Mouse (Mus musculus) midbrain, postnatal 0 days (tissue): ENCODE measurements around the gene Pik3r1. TPM values are rescaled to one million over a fixed set of nuclear protein-coding genes. Genes with fewer than 3 reads are reported as not detected.
A peak's percentile ranks its signal among the peaks of the same experiment; 100 is the strongest.

Experiments used
- ATAC-seq: fragments of 200-750 bp; cut with Nextera tagmentation; 2 replicates; pipeline ENCODE4 v1.8.0; 2017; ENCODE audit warnings: moderate number of reproducible peaks, mild to moderate bottlenecking, moderate TSS enrichment, moderate library complexity; ENCODE audit not compliant: low FRiP score
- DNase-seq: peaks from one replicate; pipeline ENCODE4 v3.0.0-alpha.2; 2015; ENCODE audit warnings: low spot score
- H3K27ac ChIP-seq: fragments of 300-500 bp; sonication (generic); 2 replicates; pipeline ENCODE4 v1.5.1; 2014; ENCODE audit warnings: low read depth, mild to moderate bottlenecking, low read length, mixed read lengths
- H3K27me3 ChIP-seq: fragments of 300-500 bp; sonication (generic); 2 replicates; pipeline ENCODE4 v1.6.1; 2014; ENCODE audit warnings: low read length, control low read depth, mixed read lengths; ENCODE audit not compliant: insufficient read depth
- H3K36me3 ChIP-seq: fragments of 300-500 bp; sonication (generic); 2 replicates; pipeline ENCODE4 v1.6.1; 2014; ENCODE audit warnings: low read length, control low read depth, mixed read lengths; ENCODE audit not compliant: insufficient read depth
- H3K4me1 ChIP-seq: fragments of 300-500 bp; sonication (generic); 2 replicates; pipeline ENCODE4 v1.6.1; 2014; ENCODE audit warnings: mild to moderate bottlenecking, control low read depth, antibody characterized with exemption, low read length, mixed read lengths; ENCODE audit not compliant: insufficient read depth
- H3K4me2 ChIP-seq: fragments of 300-500 bp; sonication (generic); 2 replicates; pipeline ENCODE4 v1.6.1; 2014; ENCODE audit warnings: low read depth, mild to moderate bottlenecking, low read length, mixed read lengths; ENCODE audit not compliant: poor library complexity, severe bottlenecking
- H3K4me3 ChIP-seq: fragments of 300-500 bp; sonication (generic); 2 replicates; pipeline ENCODE4 v1.5.1; 2014; ENCODE audit warnings: low read depth, mild to moderate bottlenecking, low read length, moderate library complexity
- H3K9ac ChIP-seq: fragments of 300-500 bp; sonication (generic); replicated peaks from 2 replicates; pipeline ENCODE4 v1.6.1; 2014; ENCODE audit warnings: mild to moderate bottlenecking, low read length, moderate library complexity, mixed read lengths; ENCODE audit not compliant: poor library complexity, severe bottlenecking
- H3K9me3 ChIP-seq: fragments of 300-500 bp; sonication (generic); 2 replicates; pipeline ENCODE4 v1.6.1; 2016; ENCODE audit warnings: low read length, control low read depth
- CTCF ChIP-seq: IDR thresholded peaks from 2 replicates; pipeline ENCODE4 v1.5.1; 2016; ENCODE audit warnings: antibody characterized with exemption, mild to moderate bottlenecking
- WGBS: fragments of 180-500 bp; shearing (Covaris S2); extraction: QIAGEN DNeasy Blood & Tissue Kit; methylation state at CpG from one replicate; pipeline ENCODE4 v1.1.7; 2014; 5-methylcytosine and 5-hydroxymethylcytosine counted together
- polyA plus RNA-seq: library from polyadenylated mRNA; unstranded; fragments of >200 nt; fragmentation: Nextera tagmentation; extraction: Ambion mirVana; gene quantifications from 2 replicates; pipeline ENCODE4 v1.2.1, GENCODE M21; 2015
- total RNA-seq: library from RNA; depleted of rRNA; stranded (reverse); fragments of >200 nt; gene quantifications from 2 replicates; pipeline ENCODE4 v1.2.3, GENCODE M21; 2014

Gene Pik3r1
- total and polyA plus RNA-seq, 2 experiments from 2014 or later: 54.4 to 99.2 TPM

DNA sequence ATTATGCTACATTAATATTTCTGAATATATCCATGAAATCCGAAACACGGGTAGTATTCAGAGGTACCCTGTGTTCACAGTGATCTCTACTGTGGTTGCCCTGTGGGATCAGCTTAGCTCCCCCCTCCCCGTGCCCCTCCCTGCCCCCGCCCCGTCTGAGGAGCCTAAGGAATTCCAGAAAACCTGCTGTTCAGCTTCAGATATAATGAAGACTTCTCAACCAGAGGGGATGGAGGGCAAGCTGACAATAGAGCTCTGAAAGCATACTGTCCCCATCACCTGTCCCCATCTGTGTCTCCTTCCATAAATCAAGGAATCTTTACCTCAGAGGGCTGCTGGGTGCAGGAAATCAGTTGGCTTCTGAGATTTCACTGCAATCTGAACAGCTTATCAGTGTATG, 70.6 kb downstream of the Pik3r1 start:
- Histone ChIP-seq H3K9me3 (no peaks in the 10 kb centered on the region), H3K27me3 (no peaks in the 10 kb centered on the region), H3K4me2 (no peak overlapping the region), H3K36me3 (no peaks in the 10 kb centered on the region; the same call in 1 of the 2 replicates), H3K9ac (no peak overlapping the region), H3K27ac (no peak overlapping the region), H3K4me3 (no peak overlapping the region), H3K4me1 (peaks cover 11% of the 10 kb centered on the region; the same call in 1 of the 2 replicates)
- DNase-seq (no peak), ATAC-seq (no peak)
- whole genome bisulfite sequencing: 46% methylated on average over 5 of the region's 5 CpGs
- no peak for TF ChIP-seq CTCF

DNA sequence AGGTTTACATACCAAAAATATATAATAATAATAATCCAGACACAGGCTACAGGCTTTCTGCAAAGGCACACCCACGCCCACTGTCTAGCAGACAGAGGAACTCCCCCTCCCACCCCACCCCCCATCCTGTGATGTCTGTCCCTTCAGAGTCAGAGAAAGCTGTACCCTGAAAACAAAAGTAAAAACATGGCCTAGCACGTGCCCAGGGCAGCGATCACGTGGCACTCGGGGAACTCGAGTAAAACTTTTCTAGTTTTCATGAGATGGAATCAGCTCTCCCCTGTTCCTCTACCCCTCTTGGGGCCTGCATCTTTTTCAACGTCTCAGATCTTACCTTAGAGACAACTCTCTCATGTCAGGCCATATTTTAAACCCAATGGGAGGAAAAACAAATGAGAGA, 71.2 kb downstream of the Pik3r1 start:
- Histone ChIP-seq H3K9ac (no peak overlapping the region), H3K36me3 (no peaks in the 10 kb centered on the region; the same call in 1 of the 2 replicates), H3K4me2 (no peak overlapping the region), H3K27me3 (no peaks in the 10 kb centered on the region), H3K9me3 (no peaks in the 10 kb centered on the region), H3K27ac (no peak overlapping the region), H3K4me3 (no peak overlapping the region), H3K4me1 (peaks cover 11% of the 10 kb centered on the region; the same call in 1 of the 2 replicates)
- 69% methylated on average over 7 of the region's 7 CpGs for WGBS
- DNase-seq: no peak
- ATAC-seq: no peak
- TF ChIP-seq CTCF: no peak

DNA sequence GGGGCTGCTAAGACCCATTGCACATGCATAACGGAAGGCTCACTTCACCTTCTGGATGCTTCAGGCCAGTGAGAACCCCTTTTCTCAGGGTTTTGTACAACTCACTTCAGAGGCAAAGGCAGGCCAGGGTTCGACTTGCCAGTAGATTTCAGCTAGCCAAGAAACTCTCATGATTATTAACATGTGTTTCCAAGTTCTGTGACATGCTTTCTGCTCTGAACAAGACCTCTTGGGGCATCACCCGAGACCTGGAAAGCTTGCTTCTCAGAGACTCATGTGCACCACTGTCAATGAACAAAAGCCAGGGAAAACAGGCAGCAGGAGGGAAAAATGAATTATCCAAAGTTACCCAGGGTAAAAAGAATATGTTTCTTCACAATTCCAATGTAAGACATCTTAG, 71.7 kb downstream of the Pik3r1 start:
- DNase-seq: no peak
- no peak overlapping the region for H3K4me2 ChIP-seq
- no peaks in the 10 kb centered on the region; the same call in 1 of the 2 replicates for H3K36me3 ChIP-seq
- H3K4me3 ChIP-seq: no peak overlapping the region
- no peak overlapping the region for H3K9ac ChIP-seq
- TF ChIP-seq CTCF: no peak
- ATAC-seq: no peak
- WGBS: 55% methylated on average over 3 of the region's 3 CpGs
- no peaks in the 10 kb centered on the region for H3K9me3 ChIP-seq
- H3K4me1 ChIP-seq: peaks cover 14% of the 10 kb centered on the region; the same call in 1 of the 2 replicates
- H3K27ac ChIP-seq: no peak overlapping the region
- no peaks in the 10 kb centered on the region for H3K27me3 ChIP-seq

DNA sequence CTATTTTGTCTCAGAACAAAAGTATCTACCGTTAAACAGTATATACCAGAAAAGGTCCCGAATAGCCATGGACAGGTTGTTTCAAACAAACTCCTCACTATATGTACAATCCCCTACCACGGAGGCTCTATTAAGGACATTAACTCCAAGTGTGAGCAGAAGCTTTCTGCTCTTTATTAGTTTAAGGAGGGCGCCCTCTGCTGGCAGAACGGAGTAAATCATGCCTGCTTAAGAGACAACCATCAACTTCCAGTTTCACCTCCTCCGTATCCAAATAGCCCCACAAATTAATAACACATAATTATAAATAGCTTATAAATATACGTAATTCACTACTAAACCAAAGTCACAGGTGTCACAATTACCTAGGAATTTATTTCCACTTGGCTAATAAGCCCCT, 72.1 kb downstream of the Pik3r1 start:
- Histone ChIP-seq H3K4me2 (no peak overlapping the region), H3K36me3 (no peaks in the 10 kb centered on the region; the same call in 1 of the 2 replicates), H3K9me3 (no peaks in the 10 kb centered on the region), H3K9ac (no peak overlapping the region), H3K4me1 (peaks cover 17% of the 10 kb centered on the region; the same call in 1 of the 2 replicates), H3K4me3 (no peak overlapping the region), H3K27me3 (no peaks in the 10 kb centered on the region), H3K27ac (no peak overlapping the region)
- no peak for ATAC-seq
- DNase-seq: peak; percentile 95
- WGBS: 2% methylated on average over 7 of the region's 7 CpGs
- peak; percentile 90 for TF ChIP-seq CTCF

DNA sequence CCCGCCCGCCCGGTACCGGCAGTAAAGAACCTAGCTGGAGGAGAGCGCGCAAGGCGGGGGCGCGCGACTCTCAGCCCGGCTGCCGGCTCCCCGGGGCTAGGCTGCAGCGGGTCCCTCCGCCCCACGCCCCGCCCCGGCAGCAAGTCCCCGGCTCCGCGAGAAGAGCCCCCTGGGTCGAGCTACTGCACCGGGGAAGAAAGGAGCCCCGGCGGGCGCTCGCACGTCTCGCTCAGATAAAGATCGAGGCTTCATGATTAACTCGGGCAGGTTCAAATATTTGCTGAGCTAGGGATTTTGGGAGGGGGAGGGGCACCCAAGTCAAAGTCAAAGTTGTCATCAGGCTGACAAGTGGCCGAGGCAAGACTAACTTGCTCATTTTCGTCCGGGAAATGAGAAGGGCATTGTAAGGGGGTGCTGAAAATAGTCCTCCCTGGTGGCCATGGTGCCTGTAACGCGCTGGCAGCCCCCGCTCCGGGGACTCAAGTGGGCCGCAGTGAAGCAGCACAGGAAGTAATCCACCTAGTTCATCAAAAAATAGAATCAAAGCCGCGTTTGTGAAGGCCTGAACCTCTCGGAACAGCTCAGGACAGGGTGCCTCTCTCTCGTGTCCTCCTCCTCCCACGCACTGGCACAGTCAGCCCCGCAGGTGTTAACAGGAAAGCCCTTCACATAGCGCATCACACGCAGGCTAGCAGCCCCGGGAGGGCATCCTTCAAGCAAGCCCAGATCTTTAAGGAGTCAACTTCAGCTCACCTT, 73.3 kb downstream of the Pik3r1 start:
- Histone ChIP-seq H3K36me3 (no peaks in the 10 kb centered on the region), H3K4me3 (peak overlapping the region; percentile 64), H3K9me3 (no peaks in the 10 kb centered on the region), H3K4me2 (peak overlapping the region; percentile 97), H3K9ac (peak overlapping the region; percentile 86), H3K27ac (no peak overlapping the region), H3K4me1 (peaks cover 14% of the 10 kb centered on the region; the same call in 1 of the 2 replicates), H3K27me3 (no peaks in the 10 kb centered on the region)
- peak; percentile 36 for DNase-seq
- ATAC-seq: 0 out of 2 replicates have a peak, but pooled peaks have one; percentile 17
- TF ChIP-seq CTCF: 0 out of 2 replicates have a peak, but pooled peaks have one; percentile 6
- WGBS: 2% methylated on average over 48 of the region's 48 CpGs

DNA sequence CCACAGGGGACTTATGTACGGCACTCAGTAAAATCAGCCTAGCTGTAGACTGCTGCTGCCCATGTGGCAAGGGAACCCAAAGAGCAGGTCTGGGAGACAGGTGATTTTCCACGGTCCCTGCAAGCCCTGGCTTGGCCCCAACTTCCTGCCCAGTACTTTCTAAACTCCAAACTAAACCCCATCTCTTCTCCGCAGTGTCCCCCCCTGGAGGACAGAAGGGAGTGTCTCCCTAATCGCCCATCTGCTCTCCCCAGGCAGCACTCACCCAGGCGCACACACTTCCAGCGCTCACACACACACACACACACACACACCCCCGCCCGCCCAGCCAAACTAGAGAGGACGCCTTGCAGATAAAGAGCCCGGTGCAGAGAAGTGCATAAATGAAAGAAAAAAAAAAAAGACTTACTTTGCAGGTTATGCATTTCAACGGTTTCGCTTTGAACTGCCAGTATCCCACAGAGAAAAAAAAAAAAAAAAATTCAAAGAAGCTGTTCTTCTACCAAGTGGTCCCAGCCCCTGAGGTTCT, 74.0 kb downstream of the Pik3r1 start:
- H3K4me1 ChIP-seq: peaks cover 14% of the 10 kb centered on the region; the same call in 1 of the 2 replicates
- WGBS: under 1% methylated on average over 12 of the region's 12 CpGs
- peak; percentile 41 for TF ChIP-seq CTCF

More for the DNA sequence above, 74.0 kb downstream of the Pik3r1 start:
- H3K27ac ChIP-seq: peak overlapping the region; percentile 51; the same call in 1 of the 2 replicates
- H3K9ac ChIP-seq: peak overlapping the region; percentile 86
- no peaks in the 10 kb centered on the region for H3K27me3 ChIP-seq
- peak; percentile 20; the same call in 1 of the 2 replicates for ATAC-seq
- DNase-seq: peak; percentile 62
- H3K9me3 ChIP-seq: no peaks in the 10 kb centered on the region
- peak overlapping the region; percentile 97 for H3K4me2 ChIP-seq
- H3K4me3 ChIP-seq: peak overlapping the region; percentile 64
- H3K36me3 ChIP-seq: no peaks in the 10 kb centered on the region
